Mouse (Mus musculus) B cell, adult 62 days (primary cell): ENCODE data around the gene Zfp974. TPM values are rescaled to one million over a fixed set of nuclear protein-coding genes. Genes with fewer than 3 reads are reported as not detected.

Source experiments
- total RNA-seq: library from RNA; stranded (reverse); gene quantifications from 4 replicates; pipeline ENCODE4 v1.2.4, GENCODE M21; 2023

Gene Zfp974
- 11.9 to 16.6 TPM (median 13.5 TPM) in 4 replicates for total RNA-seq

DNA sequence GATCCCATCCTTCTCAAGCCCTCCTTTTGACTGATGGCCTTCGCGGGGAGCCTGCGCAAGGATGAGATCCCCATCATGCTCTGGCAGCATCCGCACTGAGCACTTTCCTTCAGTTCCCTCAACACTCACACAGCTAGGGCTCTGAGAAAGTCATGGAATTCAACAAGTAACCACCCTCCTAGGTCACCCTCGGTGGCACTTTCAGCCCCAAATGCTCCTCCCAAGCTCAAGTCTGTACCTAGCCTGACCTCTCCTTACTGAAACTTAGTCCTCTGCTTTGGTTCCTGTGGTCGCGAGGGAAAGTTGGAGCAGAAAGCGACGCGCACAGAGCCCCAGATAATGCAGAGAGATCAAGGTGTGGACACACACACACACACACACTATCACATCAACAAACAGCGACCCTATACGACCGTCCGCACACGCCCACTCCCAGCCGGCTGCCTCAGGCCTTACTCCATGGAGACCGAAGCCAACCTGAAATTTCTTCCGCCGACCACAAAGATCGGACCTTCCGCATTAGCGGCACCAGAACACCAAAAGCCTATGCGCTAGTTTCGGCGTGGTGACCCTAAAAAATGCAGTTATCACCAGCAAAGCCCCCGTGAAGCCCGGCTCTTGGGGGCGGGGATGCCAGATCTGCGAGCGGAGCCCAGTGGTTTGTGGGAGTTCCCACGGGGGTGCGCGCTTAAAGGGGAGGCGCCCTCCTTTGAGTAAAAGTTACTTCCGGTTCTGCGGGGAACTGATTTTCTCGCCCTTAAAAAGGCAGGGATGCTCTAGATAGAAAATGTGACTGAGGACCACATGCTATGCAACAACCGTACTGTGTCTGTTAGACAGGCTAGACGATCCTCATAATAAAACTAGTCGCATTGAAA, at the start of gene Zfp974:
Gene Zfp974 (minus strand): TSS at position 643 of the 878 bp plus-strand sequence.

Other genes with a start within 250 kb of the Zfp974 start
- 1.1 to 2.5 TPM (median 1.9 TPM) in 4 replicates for gene Zfp607b, start 240.1 kb downstream of the Zfp974 start, total RNA-seq
- gene Zfp60, start 198.1 kb downstream of the Zfp974 start, total RNA-seq: 12.1 to 15.1 TPM (median 13.4 TPM) in 4 replicates
- 6.9 to 10.4 TPM (median 8.6 TPM) in 4 replicates for gene Zfp626, start 122.3 kb downstream of the Zfp974 start, total RNA-seq
- gene Zfp59, start 90.9 kb downstream of the Zfp974 start, total RNA-seq: 4.0 to 5.8 TPM (median 4.9 TPM) in 4 replicates
- 9.4 to 13.2 TPM (median 11.6 TPM) in 4 replicates for gene Zfp607a, start 71.9 kb downstream of the Zfp974 start, total RNA-seq
- gene Zfp780b, start 49.7 kb upstream of the Zfp974 start, total RNA-seq: 9.1 to 11.1 TPM (median 10.4 TPM) in 4 replicates
- 7.8 to 10.0 TPM (median 9.0 TPM) in 4 replicates for gene Zfp850, start 84.7 kb upstream of the Zfp974 start, total RNA-seq
- gene Psmc4, start 120.6 kb upstream of the Zfp974 start, total RNA-seq: 105 to 128 TPM (median 110 TPM) in 4 replicates
- gene Fcgbp, start 141.8 kb upstream of the Zfp974 start, total RNA-seq: not detected in 4 replicates
- gene 9530053A07Rik, start 200.0 kb upstream of the Zfp974 start, total RNA-seq: not detected in 4 replicates
- 213 to 229 TPM (median 221 TPM) in 4 replicates for gene Fbl, start 240.2 kb upstream of the Zfp974 start, total RNA-seq